Mouse (Mus musculus) limb, embryonic 13.5 days (tissue): ENCODE data around the gene Hoxb3. TPM values are rescaled to one million over a fixed set of nuclear protein-coding genes. Genes with fewer than 3 reads are reported as not detected.

Experiments used
- ATAC-seq: fragments of 200-750 bp; cut with Nextera tagmentation; 2 replicates; pipeline ENCODE4 v1.8.0; 2017; ENCODE audit warnings: low read depth, moderate number of reproducible peaks, moderate TSS enrichment; ENCODE audit not compliant: low FRiP score
- H3K27ac ChIP-seq: fragments of 300-500 bp; sonication (generic); 2 replicates; pipeline ENCODE4 v1.5.1; 2015; ENCODE audit warnings: inconsistent platforms, mild to moderate bottlenecking, moderate library complexity
- H3K27me3 ChIP-seq: fragments of 300-500 bp; sonication (generic); 2 replicates; pipeline ENCODE4 v1.6.1; 2015; ENCODE audit warnings: mild to moderate bottlenecking, inconsistent platforms
- H3K36me3 ChIP-seq: fragments of 300-500 bp; sonication (generic); 2 replicates; pipeline ENCODE4 v1.6.1; 2015; ENCODE audit warnings: inconsistent platforms, mild to moderate bottlenecking, moderate library complexity
- H3K4me1 ChIP-seq: fragments of 300-500 bp; sonication (generic); 2 replicates; pipeline ENCODE4 v1.6.1; 2015; ENCODE audit warnings: inconsistent platforms
- H3K4me2 ChIP-seq: fragments of 300-500 bp; sonication (generic); replicated peaks from 2 replicates; pipeline ENCODE4 v1.6.1; 2015; ENCODE audit warnings: inconsistent platforms, mild to moderate bottlenecking, moderate library complexity
- H3K4me3 ChIP-seq: fragments of 300-500 bp; sonication (generic); 2 replicates; pipeline ENCODE4 v1.5.1; 2015; ENCODE audit warnings: moderate library complexity, mild to moderate bottlenecking, inconsistent platforms
- H3K9ac ChIP-seq: fragments of 300-500 bp; sonication (generic); 2 replicates; pipeline ENCODE4 v1.6.1; 2015; ENCODE audit warnings: mild to moderate bottlenecking, inconsistent platforms
- H3K9me3 ChIP-seq: fragments of 300-500 bp; sonication (generic); 2 replicates; pipeline ENCODE4 v1.6.1; 2016; ENCODE audit warnings: inconsistent platforms
- WGBS: fragments of 180-500 bp; shearing (Covaris S2); methylation state at CpG from one replicate; pipeline ENCODE4 v1.1.7; 2015; 5-methylcytosine and 5-hydroxymethylcytosine counted together
- polyA plus RNA-seq: library from polyadenylated mRNA; unstranded; fragments of >200 nt; fragmentation: Nextera tagmentation; extraction: Ambion mirVana; gene quantifications from 2 replicates; pipeline ENCODE4 v1.2.1, GENCODE M21; 2015

The Hoxb3 gene
- polyA plus RNA-seq, 1 experiment from 2014 or later = 0.55 TPM

GRCm38 (mm10) chr11:96300354-96301063 is 22.6 kb upstream of the Hoxb3 start:
- peak overlapping the region; percentile 19 for H3K4me3 ChIP-seq
- peak overlapping the region; percentile 34 for H3K4me2 ChIP-seq
- no peak overlapping the region for H3K27ac ChIP-seq

GRCm38 (mm10) chr11:96301064-96301431 is 22.1 kb upstream of the Hoxb3 start:
- Histone ChIP-seq H3K4me2 (peak overlapping the region; percentile 34; the same call in 1 of the 2 replicates), H3K4me3 (peak overlapping the region; percentile 19), H3K27ac (no peak overlapping the region), H3K27me3 (peaks cover 100% of the 10 kb centered on the region), H3K9ac (no peak overlapping the region), H3K9me3 (no peaks in the 10 kb centered on the region), H3K4me1 (peaks cover 19% of the 10 kb centered on the region), H3K36me3 (no peaks in the 10 kb centered on the region)
- no peak for ATAC-seq
- WGBS = 11% methylated on average over 10 of the region's 10 CpGs

More at GRCm38 (mm10) chr11:96300354-96301063, 22.6 kb upstream of the Hoxb3 start:
- Histone ChIP-seq H3K27me3 (peaks cover 100% of the 10 kb centered on the region), H3K4me1 (peaks cover 19% of the 10 kb centered on the region), H3K9me3 (no peaks in the 10 kb centered on the region), H3K36me3 (no peaks in the 10 kb centered on the region), H3K9ac (no peak overlapping the region)
- no peak for ATAC-seq
- 2% methylated on average over 35 of the region's 35 CpGs for WGBS

GRCm38 (mm10) chr11:96301837-96302236 is 21.3 kb upstream of the Hoxb3 start:
- WGBS = 7% methylated on average over 15 of the region's 15 CpGs

GRCm38 (mm10) chr11:96302381-96303150 is 20.6 kb upstream of the Hoxb3 start:
- H3K4me2 ChIP-seq = no peak overlapping the region
- H3K9ac ChIP-seq = no peak overlapping the region
- no peak for ATAC-seq
- H3K36me3 ChIP-seq = no peaks in the 10 kb centered on the region
- H3K27me3 ChIP-seq = peaks cover 100% of the 10 kb centered on the region
- no peaks in the 10 kb centered on the region for H3K9me3 ChIP-seq
- H3K27ac ChIP-seq = no peak overlapping the region
- H3K4me3 ChIP-seq = no peak overlapping the region
- 7% methylated on average over 23 of the region's 23 CpGs for WGBS
- H3K4me1 ChIP-seq = peaks cover 19% of the 10 kb centered on the region

More at GRCm38 (mm10) chr11:96301837-96302236, 21.3 kb upstream of the Hoxb3 start:
- no peak overlapping the region for H3K4me2 ChIP-seq
- no peaks in the 10 kb centered on the region for H3K9me3 ChIP-seq
- no peaks in the 10 kb centered on the region for H3K36me3 ChIP-seq
- H3K27me3 ChIP-seq = peaks cover 100% of the 10 kb centered on the region
- no peak for ATAC-seq
- H3K27ac ChIP-seq = no peak overlapping the region
- peaks cover 19% of the 10 kb centered on the region for H3K4me1 ChIP-seq
- no peak overlapping the region for H3K4me3 ChIP-seq
- no peak overlapping the region for H3K9ac ChIP-seq

- no peak for ATAC-seq
- no peaks in the 10 kb centered on the region for H3K36me3 ChIP-seq
- H3K9ac ChIP-seq = peak within 1 kb of the TSS; percentile 43
- no peak within 1 kb of the TSS for H3K27ac ChIP-seq
- peak within 1 kb of the TSS; percentile 24 for H3K4me3 ChIP-seq
- under 1% methylated on average over 69 of the region's 69 CpGs for WGBS
- H3K4me1 ChIP-seq = peaks cover 19% of the 10 kb centered on the region
- H3K27me3 ChIP-seq = peaks cover 100% of the 10 kb centered on the region
- peak within 1 kb of the TSS; percentile 52 for H3K4me2 ChIP-seq
- H3K9me3 ChIP-seq = no peaks in the 10 kb centered on the region
Measured at GRCm38 (mm10) chr11:96303151-96304099, 19.7 kb upstream of the Hoxb3 start, which contains the start of gene Hoxb5. Hoxb5 (plus strand) TSS chr11:96303336.

GRCm38 (mm10) chr11:96304381-96305195 is 18.5 kb upstream of the Hoxb3 start:
- no peaks in the 10 kb centered on the region for H3K36me3 ChIP-seq
- H3K9ac ChIP-seq = no peak overlapping the region

GRCm38 (mm10) chr11:96305505-96306182 is 17.5 kb upstream of the Hoxb3 start:
- H3K36me3 ChIP-seq = no peaks in the 10 kb centered on the region
- 43% methylated on average over 6 of the region's 6 CpGs for WGBS
- no peak overlapping the region for H3K27ac ChIP-seq
- H3K4me2 ChIP-seq = no peak overlapping the region
- peaks cover 100% of the 10 kb centered on the region for H3K27me3 ChIP-seq
- no peak overlapping the region for H3K9ac ChIP-seq
- H3K4me3 ChIP-seq = no peak overlapping the region
- H3K4me1 ChIP-seq = peaks cover 8% of the 10 kb centered on the region; the same call in 1 of the 2 replicates
- ATAC-seq = no peak
- H3K9me3 ChIP-seq = no peaks in the 10 kb centered on the region

More at GRCm38 (mm10) chr11:96304381-96305195, 18.5 kb upstream of the Hoxb3 start:
- 2% methylated on average over 38 of the region's 38 CpGs for WGBS
- H3K4me2 ChIP-seq = peak overlapping the region; percentile 52
- H3K4me1 ChIP-seq = peaks cover 12% of the 10 kb centered on the region; the same call in 1 of the 2 replicates
- no peak overlapping the region for H3K27ac ChIP-seq
- peak overlapping the region; percentile 24 for H3K4me3 ChIP-seq
- H3K9me3 ChIP-seq = no peaks in the 10 kb centered on the region
- ATAC-seq = no peak
- peaks cover 100% of the 10 kb centered on the region for H3K27me3 ChIP-seq

GRCm38 (mm10) chr11:96306183-96306907 is 16.8 kb upstream of the Hoxb3 start:
- Histone ChIP-seq H3K9me3 (no peaks in the 10 kb centered on the region), H3K36me3 (no peaks in the 10 kb centered on the region), H3K4me3 (no peak overlapping the region), H3K4me2 (peak overlapping the region; percentile 19; the same call in 1 of the 2 replicates), H3K27ac (no peak overlapping the region), H3K27me3 (peaks cover 100% of the 10 kb centered on the region), H3K9ac (no peak overlapping the region), H3K4me1 (peaks cover 6% of the 10 kb centered on the region; the same call in 1 of the 2 replicates)
- no peak for ATAC-seq
- WGBS = 11% methylated on average over 7 of the region's 7 CpGs

GRCm38 (mm10) chr11:96306908-96307269 is 16.2 kb upstream of the Hoxb3 start:
- Histone ChIP-seq H3K4me2 (peak overlapping the region; percentile 19), H3K27me3 (peaks cover 100% of the 10 kb centered on the region), H3K36me3 (no peaks in the 10 kb centered on the region), H3K27ac (no peak overlapping the region), H3K9me3 (no peaks in the 10 kb centered on the region), H3K4me3 (0 out of 2 replicates have a peak overlapping the region, but pooled peaks have one; percentile 7), H3K9ac (no peak overlapping the region), H3K4me1 (peaks cover 6% of the 10 kb centered on the region; the same call in 1 of the 2 replicates)
- WGBS = 7% methylated on average over 13 of the region's 13 CpGs
- no peak for ATAC-seq

GRCm38 (mm10) chr11:96308763-96309162 is 14.4 kb upstream of the Hoxb3 start:
- ATAC-seq = no peak
- H3K9ac ChIP-seq = no peak overlapping the region

More at GRCm38 (mm10) chr11:96308763-96309162, 14.4 kb upstream of the Hoxb3 start:
- Histone ChIP-seq H3K4me3 (no peak overlapping the region), H3K9me3 (no peaks in the 10 kb centered on the region), H3K36me3 (no peaks in the 10 kb centered on the region), H3K27me3 (peaks cover 100% of the 10 kb centered on the region), H3K27ac (no peak overlapping the region), H3K4me2 (no peak overlapping the region), H3K4me1 (peaks cover 3% of the 10 kb centered on the region; the same call in 1 of the 2 replicates)
- WGBS = 10% methylated on average over 4 of the region's 4 CpGs
